Mouse (Mus musculus) kidney, embryonic 15.5 days (tissue): ENCODE data around the gene Smurf2. TPM values are rescaled to one million over a fixed set of nuclear protein-coding genes. Genes with fewer than 3 reads are reported as not detected.

Source experiments
- ATAC-seq: fragments of 200-750 bp; cut with Nextera tagmentation; replicated peaks from 2 replicates; pipeline ENCODE4 v1.8.0; 2017; ENCODE audit warnings: moderate TSS enrichment; ENCODE audit not compliant: low FRiP score
- H3K27ac ChIP-seq: fragments of 300-500 bp; sonication (generic); 2 replicates; pipeline ENCODE4 v1.5.1; 2015; ENCODE audit warnings: mild to moderate bottlenecking, inconsistent platforms
- H3K27me3 ChIP-seq: fragments of 300-500 bp; sonication (generic); 2 replicates; pipeline ENCODE4 v1.6.1; 2015; ENCODE audit warnings: inconsistent platforms
- H3K36me3 ChIP-seq: fragments of 300-500 bp; sonication (generic); 2 replicates; pipeline ENCODE4 v1.6.1; 2015; ENCODE audit warnings: inconsistent platforms
- H3K4me1 ChIP-seq: fragments of 300-500 bp; sonication (generic); 2 replicates; pipeline ENCODE4 v1.6.1; 2015; ENCODE audit warnings: inconsistent platforms
- H3K4me2 ChIP-seq: fragments of 300-500 bp; sonication (generic); 2 replicates; pipeline ENCODE4 v1.6.1; 2015; ENCODE audit warnings: moderate library complexity, mild to moderate bottlenecking, inconsistent platforms
- H3K4me3 ChIP-seq: fragments of 300-500 bp; sonication (generic); replicated peaks from 2 replicates; pipeline ENCODE4 v1.5.1; 2015; ENCODE audit warnings: mild to moderate bottlenecking, inconsistent platforms
- H3K9ac ChIP-seq: fragments of 300-500 bp; sonication (generic); 2 replicates; pipeline ENCODE4 v1.6.1; 2015; ENCODE audit warnings: mild to moderate bottlenecking, inconsistent platforms
- H3K9me3 ChIP-seq: fragments of 300-500 bp; sonication (generic); replicated peaks from 2 replicates; pipeline ENCODE4 v1.6.1; 2016; ENCODE audit warnings: inconsistent platforms
- WGBS: fragments of 180-500 bp; shearing (Covaris S2); methylation state at CpG from one replicate; pipeline ENCODE4 v1.1.7; 2015; ENCODE audit warnings: mixed read lengths; 5-methylcytosine and 5-hydroxymethylcytosine counted together
- polyA plus RNA-seq: library from polyadenylated mRNA; unstranded; fragments of >200 nt; fragmentation: Nextera tagmentation; extraction: Ambion mirVana; gene quantifications from 2 replicates; pipeline ENCODE4 v1.2.1, GENCODE M21; 2015

Gene Smurf2
- polyA plus RNA-seq, 1 experiment from 2014 or later, result 13.7 TPM

GRCm38 (mm10) chr11:106780590-106781220 is 139.8 kb downstream of the Smurf2 start:
- no peak for ATAC-seq
- Histone ChIP-seq H3K9ac (no peak overlapping the region), H3K9me3 (no peaks in the 10 kb centered on the region), H3K4me3 (no peak overlapping the region), H3K4me2 (0 out of 2 replicates have a peak overlapping the region, but pooled peaks have one; percentile 82), H3K27ac (peak overlapping the region; percentile 5; the same call in 1 of the 2 replicates), H3K36me3 (peaks cover 73% of the 10 kb centered on the region), H3K4me1 (peaks cover 33% of the 10 kb centered on the region), H3K27me3 (no peaks in the 10 kb centered on the region)
- 79% methylated on average over 6 of the region's 6 CpGs for WGBS

DNA sequence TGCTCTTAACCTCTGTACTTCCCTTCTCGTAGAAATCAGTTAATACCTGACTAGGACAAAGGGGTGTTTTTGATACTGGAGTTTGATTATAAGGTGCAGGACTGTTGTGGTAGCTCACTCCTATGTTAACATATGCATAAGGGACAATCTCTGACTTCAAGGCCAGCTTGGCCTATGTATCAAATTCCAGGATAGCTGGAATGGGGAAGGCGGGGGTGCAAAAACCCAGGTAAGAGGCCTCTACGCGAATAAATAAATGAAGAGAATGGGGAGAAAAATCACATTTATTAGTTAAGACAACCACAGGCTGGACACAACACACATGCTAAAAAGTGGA is 140.5 kb downstream of the Smurf2 start:
- H3K27ac ChIP-seq, result peak overlapping the region; percentile 99
- H3K9ac ChIP-seq, result 0 out of 2 replicates have a peak overlapping the region, but pooled peaks have one; percentile 3
- no peak for ATAC-seq
- H3K36me3 ChIP-seq, result peaks cover 73% of the 10 kb centered on the region
- 65% methylated on average over 4 of the region's 4 CpGs for WGBS
- H3K4me3 ChIP-seq, result peak overlapping the region; percentile 89
- H3K9me3 ChIP-seq, result no peaks in the 10 kb centered on the region
- H3K27me3 ChIP-seq, result no peaks in the 10 kb centered on the region
- peak overlapping the region; percentile 82; the same call in 1 of the 2 replicates for H3K4me2 ChIP-seq
- peaks cover 27% of the 10 kb centered on the region for H3K4me1 ChIP-seq

DNA sequence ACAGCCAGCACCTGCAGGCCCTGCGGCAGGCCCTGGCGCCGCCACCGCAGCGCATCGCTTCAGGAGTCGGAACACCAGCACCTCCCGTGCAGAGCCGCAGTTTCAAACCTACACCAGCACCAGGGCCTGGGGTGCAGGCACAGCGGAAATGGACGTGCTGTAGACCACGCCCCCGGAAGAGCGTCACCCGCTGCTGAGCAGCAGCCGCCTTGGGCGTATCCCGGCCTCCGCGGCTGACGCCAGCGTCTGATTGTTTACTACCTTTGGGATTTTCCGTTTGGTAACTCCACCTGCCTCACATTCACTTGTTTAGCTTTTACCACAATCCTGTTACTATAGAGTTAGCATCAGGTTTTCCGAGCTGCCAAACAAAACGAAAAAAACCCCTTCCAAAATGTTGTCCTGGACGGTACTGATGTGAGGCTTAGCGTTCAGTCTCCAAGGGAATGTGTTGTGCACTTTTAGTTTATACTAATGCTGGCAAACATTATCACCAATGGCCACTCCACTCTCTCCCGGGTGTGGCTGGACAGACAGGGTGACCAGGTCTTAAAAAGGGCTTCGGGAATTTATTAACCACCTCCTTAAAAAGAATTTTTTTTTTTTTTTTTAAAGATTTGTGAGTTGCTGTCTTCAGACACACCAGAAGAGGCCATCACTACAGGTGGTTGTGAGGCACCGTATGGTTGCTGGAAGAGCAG is 141.0 kb downstream of the Smurf2 start, which contains the start of gene Polg2:
Gene Polg2 (minus strand): TSS at position 150 of the 701 bp plus-strand sequence.
- Histone ChIP-seq H3K4me3 (peak within 1 kb of the TSS; percentile 89), H3K9me3 (no peaks in the 10 kb centered on the region), H3K4me1 (peaks cover 26% of the 10 kb centered on the region), H3K27ac (peak within 1 kb of the TSS; percentile 99), H3K27me3 (no peaks in the 10 kb centered on the region), H3K9ac (peak within 1 kb of the TSS; percentile 92), H3K36me3 (peaks cover 73% of the 10 kb centered on the region), H3K4me2 (peak within 1 kb of the TSS; percentile 82)
- 2% methylated on average over 30 of the region's 30 CpGs for WGBS
- peak; percentile 99 for ATAC-seq

GRCm38 (mm10) chr11:106778589-106779387 is 141.7 kb downstream of the Smurf2 start:
- Histone ChIP-seq H3K27me3 (no peaks in the 10 kb centered on the region), H3K36me3 (peaks cover 73% of the 10 kb centered on the region), H3K27ac (peak overlapping the region; percentile 99), H3K4me3 (peak overlapping the region; percentile 89), H3K9me3 (no peaks in the 10 kb centered on the region), H3K9ac (peak overlapping the region; percentile 92), H3K4me1 (peaks cover 22% of the 10 kb centered on the region), H3K4me2 (peak overlapping the region; percentile 82)
- 1% methylated on average over 39 of the region's 39 CpGs for WGBS
- ATAC-seq, result peak; percentile 91

DNA sequence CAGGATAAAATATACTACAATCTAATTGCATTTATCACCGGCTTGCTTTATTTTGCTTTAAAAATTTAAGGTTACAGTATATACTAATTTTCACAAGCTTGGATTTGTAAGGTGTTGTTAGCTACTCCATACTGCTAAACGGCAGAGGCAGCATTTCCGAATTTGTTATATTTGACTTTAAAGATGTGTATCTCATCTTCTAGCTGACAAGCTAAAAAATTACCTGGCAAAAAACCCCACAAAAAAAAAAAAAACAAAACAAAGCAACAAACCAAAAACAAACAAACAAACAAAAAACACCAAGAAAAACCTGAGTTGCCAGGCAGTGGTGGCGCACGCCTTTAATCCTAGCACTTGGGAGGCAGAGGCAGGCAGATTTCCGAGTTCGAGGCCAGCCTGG is 142.4 kb downstream of the Smurf2 start:
- peak overlapping the region; percentile 89 for H3K4me3 ChIP-seq
- no peak for ATAC-seq
- no peaks in the 10 kb centered on the region for H3K27me3 ChIP-seq
- no peak overlapping the region for H3K27ac ChIP-seq
- peak overlapping the region; percentile 82 for H3K4me2 ChIP-seq
- H3K4me1 ChIP-seq, result peaks cover 17% of the 10 kb centered on the region
- H3K9me3 ChIP-seq, result no peaks in the 10 kb centered on the region
- H3K36me3 ChIP-seq, result peaks cover 73% of the 10 kb centered on the region
- no peak overlapping the region for H3K9ac ChIP-seq
- 94% methylated on average over 7 of the region's 7 CpGs for WGBS

- no peak overlapping the region for H3K4me3 ChIP-seq
- no peak for ATAC-seq
- no peak overlapping the region for H3K9ac ChIP-seq
- H3K4me1 ChIP-seq, result peaks cover 17% of the 10 kb centered on the region
- no peaks in the 10 kb centered on the region for H3K27me3 ChIP-seq
- H3K27ac ChIP-seq, result no peak overlapping the region
- no peaks in the 10 kb centered on the region for H3K9me3 ChIP-seq
- peak overlapping the region; percentile 23; the same call in 1 of the 2 replicates for H3K4me2 ChIP-seq
- peaks cover 73% of the 10 kb centered on the region for H3K36me3 ChIP-seq
- 92% methylated on average over 3 of the region's 3 CpGs for WGBS
Measured at GRCm38 (mm10) chr11:106777395-106777794, 143.1 kb downstream of the Smurf2 start.

DNA sequence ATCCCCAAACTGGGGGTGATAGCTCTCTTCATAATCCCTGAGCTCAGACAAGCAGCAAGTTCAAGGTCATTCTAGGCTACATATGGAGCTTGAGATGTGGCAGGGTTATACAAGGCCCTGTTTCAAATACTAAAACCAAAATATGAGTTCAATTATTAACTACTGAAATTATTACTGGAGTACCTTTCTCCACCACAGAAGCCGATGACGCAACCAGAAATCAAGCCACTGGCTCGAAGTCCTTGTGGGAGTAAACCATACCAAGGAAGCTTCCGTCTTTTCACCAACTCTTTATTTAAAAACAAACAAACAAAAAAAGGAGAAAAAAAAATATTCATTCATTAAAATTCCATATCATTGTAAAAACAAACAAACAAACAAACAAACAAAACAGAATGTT is 143.6 kb downstream of the Smurf2 start:
- Histone ChIP-seq H3K4me3 (no peak overlapping the region), H3K9me3 (no peaks in the 10 kb centered on the region), H3K27ac (no peak overlapping the region), H3K9ac (no peak overlapping the region), H3K4me2 (no peak overlapping the region), H3K27me3 (no peaks in the 10 kb centered on the region), H3K36me3 (peaks cover 73% of the 10 kb centered on the region), H3K4me1 (peaks cover 17% of the 10 kb centered on the region)
- WGBS, result 85% methylated on average over 4 of the region's 4 CpGs
- no peak for ATAC-seq

DNA sequence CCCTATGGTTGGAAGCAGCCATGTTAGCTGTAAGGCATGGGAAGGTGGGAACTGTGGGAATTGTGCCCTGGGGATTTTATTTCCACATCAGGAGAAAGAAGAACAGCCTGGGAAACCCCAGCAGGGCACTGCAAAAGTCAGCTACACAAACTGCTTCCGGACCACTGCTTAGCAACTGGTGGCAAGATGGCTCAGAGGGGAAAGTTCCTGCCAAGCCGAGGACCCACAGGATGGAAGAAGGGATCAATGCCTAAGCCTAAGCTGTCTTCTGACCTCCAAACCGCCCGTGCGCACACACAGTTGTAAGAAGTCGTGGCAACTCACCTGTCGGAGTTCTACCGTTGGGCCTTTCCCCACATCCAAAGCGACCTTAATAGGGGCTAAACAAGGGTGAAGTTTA is 147.5 kb downstream of the Smurf2 start:
- no peak overlapping the region for H3K9ac ChIP-seq
- peaks cover 93% of the 10 kb centered on the region for H3K36me3 ChIP-seq
- H3K4me2 ChIP-seq, result no peak overlapping the region
- no peaks in the 10 kb centered on the region for H3K9me3 ChIP-seq
- WGBS, result 90% methylated on average over 9 of the region's 9 CpGs
- no peak overlapping the region for H3K4me3 ChIP-seq
- no peak for ATAC-seq
- peaks cover 8% of the 10 kb centered on the region for H3K4me1 ChIP-seq
- no peaks in the 10 kb centered on the region for H3K27me3 ChIP-seq
- H3K27ac ChIP-seq, result no peak overlapping the region

DNA sequence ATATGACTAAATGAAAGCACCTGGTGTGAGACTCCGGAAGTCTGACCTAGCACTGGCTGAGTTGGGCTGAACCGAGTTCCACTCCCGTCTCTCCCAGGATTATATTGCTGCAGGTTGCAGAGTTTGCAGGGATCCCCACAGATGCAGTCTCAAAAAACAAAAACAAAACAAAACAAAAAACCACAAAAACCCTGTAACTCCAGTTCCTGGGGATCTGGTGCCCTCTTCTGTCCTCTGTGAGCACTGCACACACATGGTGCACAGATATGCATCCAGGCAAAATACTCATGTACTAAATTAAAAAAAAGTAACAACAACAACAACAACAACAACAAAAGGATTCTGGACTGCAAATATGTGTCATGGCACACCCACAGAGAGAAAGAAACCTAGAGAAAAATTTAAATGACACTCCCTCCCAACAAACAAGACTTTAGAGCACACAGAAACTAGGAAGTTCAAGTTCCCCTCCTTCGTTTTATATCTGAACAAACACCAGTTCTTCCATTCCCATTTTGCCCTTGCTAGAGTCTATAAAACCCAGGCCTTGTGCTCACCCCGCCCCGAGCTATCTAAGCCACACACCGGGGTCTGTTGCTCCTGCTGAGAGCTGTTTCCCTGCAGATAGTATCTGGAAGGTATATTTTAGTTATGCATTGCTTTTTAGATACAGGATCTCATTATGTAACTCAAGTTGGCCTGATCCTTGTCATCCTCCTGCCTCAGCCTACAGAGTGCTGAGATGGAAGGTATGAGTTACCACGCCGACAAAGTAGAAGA is 150.1 kb downstream of the Smurf2 start:
- no peaks in the 10 kb centered on the region for H3K4me1 ChIP-seq
- WGBS, result 95% methylated on average over 9 of the region's 9 CpGs
- peaks cover 97% of the 10 kb centered on the region for H3K36me3 ChIP-seq
- H3K27ac ChIP-seq, result no peak overlapping the region
- no peak for ATAC-seq
- 0 out of 2 replicates have a peak, but pooled peaks cover 3% of the 10 kb centered on the region for H3K9me3 ChIP-seq
- no peaks in the 10 kb centered on the region for H3K27me3 ChIP-seq
- H3K4me3 ChIP-seq, result no peak overlapping the region
- no peak overlapping the region for H3K9ac ChIP-seq
- H3K4me2 ChIP-seq, result no peak overlapping the region
